Comparison of ENCODE assay signal across 8 mouse cellular contexts in the genomic region with DNA sequence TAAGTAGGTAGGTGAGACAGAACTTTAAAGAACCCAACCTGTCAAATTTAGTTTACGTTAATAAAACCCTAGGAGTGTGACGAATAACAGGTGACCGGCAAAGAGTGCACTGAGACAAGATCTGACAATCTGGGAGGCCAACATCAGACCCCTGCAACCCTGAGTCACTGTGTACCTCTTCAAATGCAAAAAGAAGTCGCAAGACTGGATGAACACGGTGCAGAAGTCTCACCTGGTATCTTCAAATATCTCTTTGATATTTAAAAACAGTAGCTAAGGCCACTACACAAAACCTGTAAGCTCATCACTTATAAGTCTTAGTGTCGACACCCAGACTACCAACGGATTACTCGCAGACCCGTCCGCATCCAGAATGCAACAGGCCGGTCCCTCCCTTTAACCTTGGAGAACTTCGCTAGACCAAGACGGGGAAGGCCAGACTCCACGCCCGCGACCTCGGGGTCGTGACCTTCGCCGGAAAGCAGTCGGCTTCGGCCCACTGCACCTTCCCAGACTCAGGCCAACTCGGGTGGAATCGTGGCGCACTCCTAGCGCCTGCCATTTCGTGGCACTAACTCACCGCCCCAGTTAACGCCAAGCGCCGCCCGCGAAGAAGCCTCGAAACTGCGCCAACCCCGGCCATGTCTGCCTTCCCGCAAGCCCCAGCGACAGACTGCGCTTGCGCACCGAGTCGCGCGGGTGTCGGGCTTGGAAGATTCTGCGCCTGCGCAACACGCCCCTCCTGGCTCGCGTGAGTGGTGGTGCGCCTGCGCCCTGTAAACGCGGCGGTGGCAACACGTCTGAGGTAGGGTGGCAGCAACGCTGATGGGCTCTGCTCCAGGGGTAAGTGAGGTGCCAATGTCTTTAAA. TPM values are rescaled to one million over a fixed set of nuclear protein-coding genes. Genes with fewer than 3 reads are reported as not detected.
DNase-seq lines count a peak whose midpoint lies in the region; ATAC-seq and TF ChIP-seq lines count a peak whose summit lies in the region.

A gene (minus strand): TSS at position 715 of the 869 bp plus-strand sequence.
A gene (plus strand): TSS at position 744 of the 869 bp plus-strand sequence.

- H3K4me2 ChIP-seq in heart, embryonic 11.5 days, result peak within 1 kb of the TSS; percentile 75
- peak within 1 kb of the TSS; percentile 65 for H3K4me2 ChIP-seq in kidney, embryonic 16.5 days (replicated peaks; ENCODE audit: low read depth, low read length)
- peak within 1 kb of the TSS; percentile 81 for H3K4me2 ChIP-seq in myocyte (ENCODE audit: low read depth)

- H3K79me2 ChIP-seq in liver, adult 2 months (ENCODE audit: control insufficient read depth, insufficient read depth, low read length), result no peaks in the 10 kb centered on the region
- H3K79me2 ChIP-seq in myocyte (ENCODE audit: control insufficient read depth, insufficient read depth), result peaks cover 78% of the 10 kb centered on the region

- no peaks in the 10 kb centered on the region for H3K9me3 ChIP-seq in heart, embryonic 11.5 days (replicated peaks; ENCODE audit: control insufficient read depth, low read length)
- H3K9me3 ChIP-seq in kidney, embryonic 16.5 days (ENCODE audit: low read length), result no peaks in the 10 kb centered on the region

- DNase-seq in B cell, adult 2 months, result peak; percentile 95
- DNase-seq in brain, adult 2 months (ENCODE audit: low read depth, low spot score), result peak; percentile 98
- DNase-seq in liver, adult 2 months (ENCODE audit: extremely low read depth, low read depth, low spot score), result peak; percentile 86
- DNase-seq in splenic B cell, adult 2 months (ENCODE audit: low read depth, low spot score), result peak; percentile 99

- no peak for TF ChIP-seq CTCF in liver, adult 2 months (IDR thresholded peaks at IDR 0.05; ENCODE audit: low read depth, low read length)

- H3K27ac ChIP-seq in heart, embryonic 11.5 days (ENCODE audit: low read depth, low read length), result peak within 1 kb of the TSS; percentile 85
- H3K27ac ChIP-seq in kidney, embryonic 16.5 days (ENCODE audit: low read length), result peak within 1 kb of the TSS; percentile 87
- peak within 1 kb of the TSS; percentile 90 for H3K27ac ChIP-seq in liver, adult 2 months (replicated peaks; ENCODE audit: insufficient read depth, low read depth, low read length)

- peak; percentile 91 for TF ChIP-seq POLR2A in liver, adult 2 months (IDR thresholded peaks at IDR 0.05; ENCODE audit: extremely low read depth, insufficient read depth, low read length)
- peak; percentile 95 for TF ChIP-seq POLR2A in myocyte (IDR thresholded peaks at IDR 0.05; ENCODE audit: insufficient read length, low read depth)

- H3K4me3 ChIP-seq in heart, embryonic 11.5 days (ENCODE audit: low read depth, low read length), result peak within 1 kb of the TSS; percentile 73
- peak within 1 kb of the TSS; percentile 80 for H3K4me3 ChIP-seq in kidney, embryonic 16.5 days (ENCODE audit: low read length)
- peak within 1 kb of the TSS; percentile 77 for H3K4me3 ChIP-seq in liver, adult 2 months (ENCODE audit: insufficient read depth, low read depth, low read length)
- peak within 1 kb of the TSS; percentile 97 for H3K4me3 ChIP-seq in myocyte

- H3ac ChIP-seq in myocyte (ENCODE audit: control insufficient read depth, insufficient read length), result peak within 1 kb of the TSS; percentile 41

- H3K4me1 ChIP-seq in heart, embryonic 11.5 days (ENCODE audit: control insufficient read depth, insufficient read depth, low read length), result peaks cover 9% of the 10 kb centered on the region; the same call in 1 of the 2 replicates
- H3K4me1 ChIP-seq in kidney, embryonic 16.5 days (ENCODE audit: insufficient read depth, low read length), result peaks cover 21% of the 10 kb centered on the region
- peaks cover 7% of the 10 kb centered on the region; the same call in 1 of the 2 replicates for H3K4me1 ChIP-seq in liver, adult 2 months (ENCODE audit: control insufficient read depth, insufficient read depth, low read length)

- no peaks in the 10 kb centered on the region for H3K36me3 ChIP-seq in heart, embryonic 11.5 days (ENCODE audit: control insufficient read depth, insufficient read depth, low read length)
- peaks cover 13% of the 10 kb centered on the region for H3K36me3 ChIP-seq in kidney, embryonic 16.5 days (ENCODE audit: insufficient read depth, low read length)
- H3K36me3 ChIP-seq in liver, adult 2 months (ENCODE audit: control insufficient read depth, insufficient read depth, low read length), result peaks cover 11% of the 10 kb centered on the region
- H3K36me3 ChIP-seq in myocyte (ENCODE audit: control insufficient read depth, insufficient read depth), result peaks cover 14% of the 10 kb centered on the region
- no peaks in the 10 kb centered on the region for H3K36me3 ChIP-seq in splenic B cell, adult 2 months (ENCODE audit: control insufficient read depth, insufficient read depth, low read length, poor library complexity, severe bottlenecking)

- 2% methylated on average over 57 of the region's 57 CpGs for WGBS in heart, embryonic 11.5 days (ENCODE audit: insufficient replicate concordance)
- WGBS in kidney, embryonic 16.5 days, result under 1% methylated on average over 57 of the region's 57 CpGs
- WGBS in liver, adult 2 months, result under 1% methylated on average over 57 of the region's 57 CpGs

- H3K9ac ChIP-seq in heart, embryonic 11.5 days (ENCODE audit: low read depth, low read length), result peak within 1 kb of the TSS; percentile 91
- H3K9ac ChIP-seq in kidney, embryonic 16.5 days (replicated peaks; ENCODE audit: low read length), result peak within 1 kb of the TSS; percentile 92
- peak within 1 kb of the TSS; percentile 94 for H3K9ac ChIP-seq in liver, adult 2 months (ENCODE audit: low read depth, low read length)

- no peaks in the 10 kb centered on the region for H3K27me3 ChIP-seq in heart, embryonic 11.5 days (ENCODE audit: control insufficient read depth, insufficient read depth, low read length)
- H3K27me3 ChIP-seq in kidney, embryonic 16.5 days (ENCODE audit: insufficient read depth, low read length), result no peaks in the 10 kb centered on the region
- H3K27me3 ChIP-seq in liver, adult 2 months (ENCODE audit: control insufficient read depth, insufficient read depth, low read length), result no peaks in the 10 kb centered on the region
- no peaks in the 10 kb centered on the region for H3K27me3 ChIP-seq in myocyte (ENCODE audit: control insufficient read depth, insufficient read depth, insufficient read length)
- H3K27me3 ChIP-seq in splenic B cell, adult 2 months (ENCODE audit: control insufficient read depth, insufficient read depth, low read length, poor library complexity, severe bottlenecking), result no peaks in the 10 kb centered on the region

- ATAC-seq in erythroblast, adult 5-6 weeks (replicated peaks; ENCODE audit: low FRiP score, poor library complexity, severe bottlenecking), result peak; percentile 99
- peak; percentile 94 for ATAC-seq in heart, embryonic 11.5 days (replicated peaks; ENCODE audit: insufficient number of reproducible peaks, low FRiP score, low TSS enrichment)
- ATAC-seq in kidney, embryonic 16.5 days (ENCODE audit: low FRiP score, low TSS enrichment), result peak; percentile 98

TF ChIP-seq in myocyte, 11 proteins besides CTCF, POLR2A, EP300 and RAD21:
- TF ChIP-seq SRF (IDR thresholded peaks at IDR 0.05; ENCODE audit: control insufficient read depth, insufficient read length, low read depth) (peak; percentile 35), MYOG (IDR thresholded peaks at IDR 0.05; ENCODE audit: control insufficient read depth in 1 of 3, insufficient read depth in 1 of 3, insufficient read length in 2 of 3, low read depth in 2 of 3) (peak in 1 of 3 experiments; percentile 17), POLR2AphosphoS2 (IDR thresholded peaks at IDR 0.05; ENCODE audit: insufficient read length, low read depth) (peak; percentile 97), CEBPB (IDR thresholded peaks at IDR 0.05; ENCODE audit: insufficient read depth, poor library complexity, severe bottlenecking) (no peak), E2F4 (IDR thresholded peaks at IDR 0.05; ENCODE audit: insufficient read depth) (no peak), TCF3 (IDR thresholded peaks at IDR 0.05; ENCODE audit: insufficient read length, low read depth) (no peak), TCF12 (IDR thresholded peaks at IDR 0.05; ENCODE audit: insufficient read depth, poor library complexity, severe bottlenecking) (no peak), REST (IDR thresholded peaks at IDR 0.05; ENCODE audit: insufficient read depth, insufficient read length) (peak; percentile 12)

RNA-seq across cellular contexts. Expression of the first gene that starts in this region (rescaled TPM):
- 50.3 and 53.9 TPM in 2 replicates for total RNA-seq in erythroblast, adult 5-6 weeks (2015; ENCODE audit: low replicate concordance)
- 49.2 and 54.2 TPM in 2 replicates for total RNA-seq in erythroblast, adult 5-6 weeks (2017; ENCODE audit: low replicate concordance)
- polyA plus RNA-seq in heart, embryonic 11.5 days (2014; fragmentation: Nextera tagmentation; extraction: Ambion mirVana), result 346 and 441 TPM in 2 replicates
- polyA plus RNA-seq in kidney, embryonic 16.5 days (2015; fragmentation: Nextera tagmentation; extraction: Ambion mirVana), result 383 and 417 TPM in 2 replicates
- total RNA-seq in liver, adult 2 months (2014; rRNA removed), result 293 and 295 TPM in 2 replicates
- 199 and 223 TPM in 2 replicates for polyA plus RNA-seq in liver, adult 2 months (2012; rRNA removed)
- 163 TPM for polyA plus RNA-seq in myocyte (2012; fragmentation: generic; extraction: Trizol)

RNA-seq across cellular contexts. Expression of the second gene that starts in this region (rescaled TPM):
- 15.5 and 21.9 TPM in 2 replicates for total RNA-seq in erythroblast, adult 5-6 weeks (2015; ENCODE audit: low replicate concordance)
- 6.5 and 11.3 TPM in 2 replicates for total RNA-seq in erythroblast, adult 5-6 weeks (2017; ENCODE audit: low replicate concordance)
- polyA plus RNA-seq in heart, embryonic 11.5 days (2014; fragmentation: Nextera tagmentation; extraction: Ambion mirVana), result 51.8 and 55.5 TPM in 2 replicates
- 45.2 and 58.1 TPM in 2 replicates for polyA plus RNA-seq in kidney, embryonic 16.5 days (2015; fragmentation: Nextera tagmentation; extraction: Ambion mirVana)
- 5.3 and 5.5 TPM in 2 replicates for total RNA-seq in liver, adult 2 months (2014; rRNA removed)
- 2.3 and 2.6 TPM in 2 replicates for polyA plus RNA-seq in liver, adult 2 months (2012; rRNA removed)
- polyA plus RNA-seq in myocyte (2012; fragmentation: generic; extraction: Trizol), result 28.9 TPM

Comparison
In these comparisons a context has a peak if more than half of its experiments do, and no peak if none do; other contexts are left out.
1. Peak in every context shown above with its lines: DNase-seq, ATAC-seq, H3K4me3 ChIP-seq and H3K27ac ChIP-seq.